Mouse (Mus musculus): ENCODE results near the gene Rab43.
A peak's percentile ranks its signal among the peaks of the same experiment; 100 is the strongest.

The Rab43 gene

GRCm38 (mm10) chr6:87746849-87747248, 65.1 kb downstream of the Rab43 start:
- peak; percentile 82 for DNase-seq

GRCm38 (mm10) chr6:87746059-87746458, 65.9 kb downstream of the Rab43 start:
- peak; percentile 61 for DNase-seq

- DNase-seq = peak; percentile 53
These were observed 66.7 kb downstream of the Rab43 start for GRCm38 (mm10) chr6:87745301-87745700.

GRCm38 (mm10) chr6:87744632-87745031, 67.3 kb downstream of the Rab43 start:
- no peak for DNase-seq

GRCm38 (mm10) chr6:87743281-87743680, 68.7 kb downstream of the Rab43 start:
- DNase-seq = no peak

GRCm38 (mm10) chr6:87742804-87743203, 69.2 kb downstream of the Rab43 start:
- DNase-seq = peak; percentile 61

- DNase-seq = no peak
These were observed 70.0 kb downstream of the Rab43 start for GRCm38 (mm10) chr6:87741978-87742377.

GRCm38 (mm10) chr6:87740496-87740895, 71.5 kb downstream of the Rab43 start:
- no peak for DNase-seq

- no peak for DNase-seq
These were observed 72.1 kb downstream of the Rab43 start for GRCm38 (mm10) chr6:87739898-87740297.

All from lung, postnatal 10 days (tissue).